Mouse (Mus musculus) spleen, postnatal 4 days (tissue): ENCODE data around the gene Zar1l.
A peak's percentile ranks its signal among the peaks of the same experiment; 100 is the strongest.

ENCODE experiments used
- DNase-seq, 2 experiments: peaks; one replicate each; pipeline ENCODE4 v3.0.0; 2022; ENCODE audit warnings: low spot score in 2 of 2

Zar1l gene

GRCm38 (mm10) chr5:150485198-150485597 is 32.8 kb downstream of the Zar1l start:
- DNase-seq = no peak

GRCm38 (mm10) chr5:150478612-150479011 is 39.4 kb downstream of the Zar1l start:
- DNase-seq = no peak

GRCm38 (mm10) chr5:150477364-150477763 is 40.6 kb downstream of the Zar1l start:
- DNase-seq = no peak

- no peak for DNase-seq
Observed at GRCm38 (mm10) chr5:150468431-150468830, 49.5 kb downstream of the Zar1l start.

- peak in 1 of 2 experiments; percentile 50 for DNase-seq
Observed at GRCm38 (mm10) chr5:150466132-150466531, 51.8 kb downstream of the Zar1l start.

- no peak for DNase-seq
Observed at GRCm38 (mm10) chr5:150465218-150465617, 52.7 kb downstream of the Zar1l start.

GRCm38 (mm10) chr5:150464721-150465120 is 53.2 kb downstream of the Zar1l start:
- DNase-seq = no peak

- DNase-seq = no peak
Observed at GRCm38 (mm10) chr5:150459801-150460200, 58.2 kb downstream of the Zar1l start.

GRCm38 (mm10) chr5:150457904-150458739 is 59.8 kb downstream of the Zar1l start:
- DNase-seq = no peak

- DNase-seq = no peak
Observed at GRCm38 (mm10) chr5:150457165-150457903, 60.6 kb downstream of the Zar1l start.
